Mouse (Mus musculus) heart, adult 2 months (tissue): ENCODE results near the gene Homer2. TPM values are rescaled to one million over a fixed set of nuclear protein-coding genes. Genes with fewer than 3 reads are reported as not detected.

ENCODE experiments used
- DNase-seq, 2 experiments: peaks; one replicate each; pipeline ENCODE4 v3.0.0; 2021
- H3K27ac ChIP-seq: fragments of 200-600 bp; 2 replicates; pipeline ENCODE4 v1.8.1; 2022
- H3K27me3 ChIP-seq: fragments of 200-500 bp; 2 replicates; pipeline ENCODE4 v1.6.1; 2012; ENCODE audit warnings: mild to moderate bottlenecking, low read length, inconsistent platforms, mixed read lengths; ENCODE audit not compliant: control insufficient read depth, insufficient read depth
- H3K36me3 ChIP-seq: fragments of 200-500 bp; 2 replicates; pipeline ENCODE4 v1.6.1; 2012; ENCODE audit warnings: low read length, inconsistent platforms; ENCODE audit not compliant: control insufficient read depth, insufficient read depth
- H3K4me1 ChIP-seq: fragments of 200-500 bp; 2 replicates; pipeline ENCODE4 v1.6.1; 2011; ENCODE audit warnings: low read length; ENCODE audit not compliant: control insufficient read depth, insufficient read depth
- H3K4me3 ChIP-seq: fragments of 200-600 bp; 2 replicates; pipeline ENCODE4 v1.8.1; 2022
- H3K79me2 ChIP-seq: fragments of 200-500 bp; replicated peaks from 2 replicates; pipeline ENCODE4 v1.6.1; 2012; ENCODE audit warnings: mild to moderate bottlenecking, inconsistent platforms, low read length, moderate library complexity, mixed read lengths; ENCODE audit not compliant: control insufficient read depth, insufficient read depth
- H3K9ac ChIP-seq: fragments of 200-500 bp; 2 replicates; pipeline ENCODE4 v1.6.1; 2012; ENCODE audit warnings: low read depth, mild to moderate bottlenecking, control low read depth, inconsistent platforms, low read length, mixed read lengths
- CTCF ChIP-seq: fragments of 200-600 bp; IDR thresholded peaks from 2 replicates; pipeline ENCODE4 v1.8.1; 2022; ENCODE audit warnings: antibody characterized with exemption, mild to moderate bottlenecking, moderate library complexity
- EP300 ChIP-seq: fragments of 200-500 bp; IDR thresholded peaks from 2 replicates; pipeline ENCODE4 v1.6.1; 2011; ENCODE audit warnings: low read depth, low read length, control low read depth; ENCODE audit not compliant: insufficient read depth
- POLR2A ChIP-seq: fragments of 200-500 bp; IDR thresholded peaks from 2 replicates; pipeline ENCODE4 v1.6.1; 2011; ENCODE audit warnings: mild to moderate bottlenecking, low read depth, low read length, control low read depth; ENCODE audit not compliant: insufficient read depth
- WGBS: fragments of 180-500 bp; shearing (Covaris S2); methylation state at CpG from one replicate; pipeline ENCODE4 v1.1.7; 2018; 5-methylcytosine and 5-hydroxymethylcytosine counted together
- intact Hi-C: fragments of 180-260 bp; cut with DNase I; formaldehyde crosslinking; loops from one replicate; pipeline ENCODE4 v1.15.1; 2025
- polyA plus RNA-seq: library from polyadenylated mRNA; depleted of rRNA; stranded (reverse); fragments of >200 nt; gene quantifications from 2 replicates; pipeline ENCODE4 v1.2.3, GENCODE M21; 2012; rRNA removed
- total RNA-seq, 2 experiments: library from RNA; stranded (reverse); gene quantifications; 2 replicates each; pipeline ENCODE4 v1.2.3; 2021

Homer2 gene
- total and polyA plus RNA-seq, 3 experiments = 33.1 to 99.5 (median 85.1) TPM

- no peak overlapping the region for H3K4me3 ChIP-seq
- peak in 1 of 2 experiments; percentile 7 for DNase-seq
- H3K36me3 ChIP-seq = peaks cover 4% of the 10 kb centered on the region; the same call in 1 of the 2 replicates
- H3K79me2 ChIP-seq = no peaks in the 10 kb centered on the region
- no peak overlapping the region for H3K9ac ChIP-seq
- H3K27ac ChIP-seq = no peak overlapping the region
- TF ChIP-seq EP300 (no peak), POLR2A (no peak), CTCF (no peak)
- intact Hi-C loops = no loop called here
- peaks cover 2% of the 10 kb centered on the region; the same call in 1 of the 2 replicates for H3K4me1 ChIP-seq
- H3K27me3 ChIP-seq = no peaks in the 10 kb centered on the region
- WGBS = 62% methylated on average over 4 of the region's 4 CpGs
Measured at GRCm38 (mm10) chr7:81557985-81558360, 149.4 kb downstream of the Homer2 start.

DNA sequence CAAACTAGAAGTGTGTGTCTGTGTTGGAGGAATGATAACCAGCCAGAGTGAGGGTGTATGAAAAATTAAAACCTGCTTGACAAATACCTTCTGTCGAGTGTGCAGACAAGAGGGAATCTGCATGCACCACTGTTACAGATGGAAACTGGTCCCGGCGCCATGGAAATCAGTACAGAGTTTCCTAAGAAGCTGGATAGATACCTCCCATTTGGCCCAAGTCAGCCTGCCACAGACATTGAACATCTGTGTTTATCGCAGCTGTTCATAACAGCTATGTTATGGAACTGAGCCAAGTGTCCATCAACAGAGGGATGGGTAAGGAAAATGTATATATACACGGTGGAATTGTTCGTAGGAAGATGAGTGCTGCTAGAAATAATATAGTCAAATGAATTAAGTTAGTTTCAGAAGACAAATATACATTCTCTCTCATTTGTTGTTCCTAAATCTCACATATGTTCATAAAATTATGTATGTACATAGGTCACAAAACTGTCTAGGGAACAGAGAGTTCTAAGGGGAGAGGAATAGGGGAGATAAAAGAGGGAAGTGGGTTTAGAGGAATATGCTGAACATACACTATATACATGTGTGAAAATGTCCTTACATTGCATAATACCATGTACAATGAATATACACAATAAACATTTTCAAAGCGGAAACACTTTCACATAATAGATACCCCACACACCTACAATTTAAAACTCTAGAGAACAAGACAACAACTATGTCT, 149.9 kb downstream of the Homer2 start:
- H3K4me3 ChIP-seq = no peak overlapping the region
- intact Hi-C loops = no loop called here
- H3K27ac ChIP-seq = no peak overlapping the region
- DNase-seq = no peak
- H3K27me3 ChIP-seq = no peaks in the 10 kb centered on the region
- TF ChIP-seq EP300 = no peak
- no peaks in the 10 kb centered on the region for H3K79me2 ChIP-seq
- H3K36me3 ChIP-seq = peaks cover 4% of the 10 kb centered on the region; the same call in 1 of the 2 replicates
- 34% methylated on average over 7 of the region's 7 CpGs for whole genome bisulfite sequencing
- H3K4me1 ChIP-seq = peaks cover 2% of the 10 kb centered on the region; the same call in 1 of the 2 replicates
- H3K9ac ChIP-seq = no peak overlapping the region

- intact Hi-C loops = no loop called here
- no peak for TF ChIP-seq POLR2A
- no peak for TF ChIP-seq CTCF
- TF ChIP-seq EP300 = no peak
Measured at GRCm38 (mm10) chr7:81556839-81557238, 150.5 kb downstream of the Homer2 start.

GRCm38 (mm10) chr7:81554369-81554768, 153.0 kb downstream of the Homer2 start:
- DNase-seq = no peak
- no peak for TF ChIP-seq EP300
- peak; percentile 70 for TF ChIP-seq CTCF
- no peak for TF ChIP-seq POLR2A
- no peak overlapping the region for H3K9ac ChIP-seq
- H3K4me3 ChIP-seq = no peak overlapping the region
- no peaks in the 10 kb centered on the region for H3K4me1 ChIP-seq
- no peaks in the 10 kb centered on the region for H3K27me3 ChIP-seq
- H3K27ac ChIP-seq = no peak overlapping the region
- H3K79me2 ChIP-seq = no peaks in the 10 kb centered on the region
- intact Hi-C loops = loop anchor here (5.0 kb wide), 1 partner anchor 188 kb away; no protein-coding TSS in a partner anchor
- WGBS = 81% methylated on average over 2 of the region's 2 CpGs
- H3K36me3 ChIP-seq = peaks cover 4% of the 10 kb centered on the region; the same call in 1 of the 2 replicates

More at GRCm38 (mm10) chr7:81556839-81557238, 150.5 kb downstream of the Homer2 start:
- Histone ChIP-seq H3K9ac (no peak overlapping the region), H3K36me3 (peaks cover 4% of the 10 kb centered on the region; the same call in 1 of the 2 replicates), H3K4me3 (no peak overlapping the region), H3K27ac (no peak overlapping the region), H3K79me2 (no peaks in the 10 kb centered on the region), H3K4me1 (peaks cover 2% of the 10 kb centered on the region; the same call in 1 of the 2 replicates), H3K27me3 (no peaks in the 10 kb centered on the region)
- no peak for DNase-seq
- WGBS = 58% methylated on average over 4 of the region's 4 CpGs

GRCm38 (mm10) chr7:81553589-81553988, 153.7 kb downstream of the Homer2 start:
- DNase-seq = no peak

More at GRCm38 (mm10) chr7:81553589-81553988, 153.7 kb downstream of the Homer2 start:
- H3K27ac ChIP-seq = no peak overlapping the region
- no peak overlapping the region for H3K4me3 ChIP-seq
- no peaks in the 10 kb centered on the region for H3K4me1 ChIP-seq
- no peaks in the 10 kb centered on the region for H3K79me2 ChIP-seq
- WGBS = 46% methylated on average over 4 of the region's 4 CpGs
- peaks cover 4% of the 10 kb centered on the region; the same call in 1 of the 2 replicates for H3K36me3 ChIP-seq
- intact Hi-C loops = loop anchor here (5.0 kb wide), 1 partner anchor 189 kb away; no protein-coding TSS in a partner anchor
- no peak for TF ChIP-seq EP300
- TF ChIP-seq CTCF = no peak
- no peak for TF ChIP-seq POLR2A
- H3K9ac ChIP-seq = no peak overlapping the region
- H3K27me3 ChIP-seq = no peaks in the 10 kb centered on the region

Other genes with a start within 250 kb of the Homer2 start
- gene Ap3b2, start 213.6 kb downstream of the Homer2 start, total RNA-seq = under 1 TPM in 1 of 2 experiments, not detected in 1; 0.34 TPM
- gene Ap3b2, start 213.6 kb downstream of the Homer2 start, polyA plus RNA-seq = 0.12 and 0.41 TPM in 2 replicates
- gene BC048679, start 209.2 kb downstream of the Homer2 start, total RNA-seq = not detected
- gene BC048679, start 209.2 kb downstream of the Homer2 start, polyA plus RNA-seq = not detected in 2 replicates
- 100 to 1,000 TPM; 304 to 322 TPM for gene Fsd2, start 140.6 kb downstream of the Homer2 start, total RNA-seq
- 85.7 and 184 TPM in 2 replicates for gene Fsd2, start 140.6 kb downstream of the Homer2 start, polyA plus RNA-seq
- 1 to 10 TPM; 7.2 to 7.8 TPM for gene Whamm, start 136.3 kb downstream of the Homer2 start, total RNA-seq
- gene Whamm, start 136.3 kb downstream of the Homer2 start, polyA plus RNA-seq = 7.7 and 9.2 TPM in 2 replicates
- gene Ramac, start 55.4 kb upstream of the Homer2 start, total RNA-seq = 10 to 100 TPM; 25.3 to 28.2 TPM
- gene Ramac, start 55.4 kb upstream of the Homer2 start, polyA plus RNA-seq = 10.4 and 16.4 TPM in 2 replicates
- 10 to 100 TPM; 22.4 to 26.0 TPM for gene 3110040N11Rik, start 82.0 kb upstream of the Homer2 start, total RNA-seq
- gene 3110040N11Rik, start 82.0 kb upstream of the Homer2 start, polyA plus RNA-seq = 25.4 and 27.9 TPM in 2 replicates
- gene Btbd1, start 121.9 kb upstream of the Homer2 start, total RNA-seq = 100 to 1,000 TPM; 128 to 146 TPM
- 50.6 and 118 TPM in 2 replicates for gene Btbd1, start 121.9 kb upstream of the Homer2 start, polyA plus RNA-seq
- not detected for gene Gm10160, start 148.3 kb upstream of the Homer2 start, total RNA-seq
- not detected in 2 replicates for gene Gm10160, start 148.3 kb upstream of the Homer2 start, polyA plus RNA-seq
- 10 to 100 TPM in 1 of 2 experiments, 1 to 10 TPM in 1; 9.1 to 12.6 TPM for gene Tm6sf1, start 151.5 kb upstream of the Homer2 start, total RNA-seq
- 21.4 and 28.5 TPM in 2 replicates for gene Tm6sf1, start 151.5 kb upstream of the Homer2 start, polyA plus RNA-seq
- gene Hdgfl3, start 226.9 kb upstream of the Homer2 start, total RNA-seq = 1 to 10 TPM; 7.8 to 8.0 TPM
- 1.8 and 2.8 TPM in 2 replicates for gene Hdgfl3, start 226.9 kb upstream of the Homer2 start, polyA plus RNA-seq